Mouse (Mus musculus): Measurements from ENCODE around the gene Dcbld1.
"Not testable (repeated sequence)": the region's sequence is repeated elsewhere in the genome, so short reads cannot be mapped to it uniquely, and the experiment has no call there.

Dcbld1 gene

DNA sequence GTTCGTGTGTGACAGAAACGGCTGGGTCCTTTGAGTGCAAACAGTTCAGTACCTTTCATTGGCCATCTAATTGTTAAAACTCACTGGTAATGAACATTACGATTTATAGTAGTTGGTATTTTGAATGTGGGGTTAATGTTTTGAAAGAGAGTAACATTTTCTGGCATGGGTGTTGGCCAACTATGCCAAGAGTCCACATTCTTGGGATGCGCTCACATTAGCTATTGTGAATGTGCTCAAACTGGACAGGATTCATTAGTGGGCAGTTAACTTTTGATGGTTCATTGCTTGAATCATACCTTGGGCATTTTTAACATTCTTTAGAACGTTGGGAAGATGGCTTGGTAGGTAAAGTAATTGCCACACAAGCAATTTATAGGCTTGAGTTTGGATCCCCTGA is 30.7 kb downstream of the Dcbld1 start:
- no peak for DNase-seq

DNA sequence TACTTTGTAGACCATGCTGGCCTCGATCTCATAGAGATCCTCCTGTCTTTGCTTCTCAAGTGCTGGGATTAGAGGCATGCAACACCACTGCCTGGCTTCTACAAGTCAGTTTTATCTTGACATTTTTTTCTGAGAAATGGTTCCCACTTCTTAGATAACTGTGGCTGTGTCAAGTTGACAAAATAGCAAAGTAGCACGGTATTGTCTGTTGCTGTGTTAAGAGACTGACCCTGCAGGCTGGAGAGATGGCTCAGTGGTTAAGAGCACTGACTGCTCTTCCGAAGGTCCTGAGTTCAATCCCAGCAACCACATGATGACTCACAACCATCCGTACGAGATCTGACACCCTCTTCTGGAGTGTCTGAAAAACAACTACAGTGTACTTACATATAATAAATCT is 35.5 kb downstream of the Dcbld1 start:
- no peak for DNase-seq

DNA sequence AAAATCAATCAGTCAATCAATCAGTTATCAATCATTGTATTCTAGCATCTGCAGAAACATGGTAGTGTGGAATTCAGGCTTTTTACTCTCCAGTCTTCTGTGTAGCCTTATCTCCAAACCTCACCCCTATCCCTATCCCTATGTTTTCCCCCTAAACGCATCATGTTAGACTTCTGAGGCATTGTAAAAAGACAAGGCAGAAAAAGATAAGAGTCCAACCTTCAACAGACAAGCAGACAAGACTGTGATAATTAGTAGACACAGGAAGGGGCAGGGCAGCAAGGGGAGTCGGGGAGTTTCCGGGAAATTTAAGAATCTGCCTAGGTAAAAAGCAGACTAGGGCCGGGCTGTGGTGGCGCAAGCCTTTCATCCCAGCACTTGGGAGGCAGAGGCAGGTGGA is 38.0 kb downstream of the Dcbld1 start:
- no peak for DNase-seq

DNA sequence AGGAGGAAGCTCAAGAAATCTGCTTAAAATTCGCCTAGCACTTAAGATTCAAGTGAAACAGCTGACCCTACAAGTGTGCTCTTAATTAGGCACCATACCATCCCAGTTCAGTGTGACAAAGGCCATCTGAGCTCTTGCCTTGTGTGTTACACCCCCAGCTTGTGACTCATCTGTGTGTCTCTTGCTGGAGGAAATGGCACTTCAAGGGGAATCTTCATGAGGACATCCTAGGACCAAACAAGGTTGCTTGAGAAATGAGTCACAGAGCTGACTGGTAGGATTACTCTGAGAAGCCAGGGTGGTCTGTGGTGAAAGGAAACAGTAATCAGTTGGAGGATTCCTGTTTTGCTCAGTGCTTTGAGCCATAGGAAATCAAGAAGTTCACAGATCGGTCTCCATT is 39.6 kb downstream of the Dcbld1 start:
- DNase-seq: no peak

DNA sequence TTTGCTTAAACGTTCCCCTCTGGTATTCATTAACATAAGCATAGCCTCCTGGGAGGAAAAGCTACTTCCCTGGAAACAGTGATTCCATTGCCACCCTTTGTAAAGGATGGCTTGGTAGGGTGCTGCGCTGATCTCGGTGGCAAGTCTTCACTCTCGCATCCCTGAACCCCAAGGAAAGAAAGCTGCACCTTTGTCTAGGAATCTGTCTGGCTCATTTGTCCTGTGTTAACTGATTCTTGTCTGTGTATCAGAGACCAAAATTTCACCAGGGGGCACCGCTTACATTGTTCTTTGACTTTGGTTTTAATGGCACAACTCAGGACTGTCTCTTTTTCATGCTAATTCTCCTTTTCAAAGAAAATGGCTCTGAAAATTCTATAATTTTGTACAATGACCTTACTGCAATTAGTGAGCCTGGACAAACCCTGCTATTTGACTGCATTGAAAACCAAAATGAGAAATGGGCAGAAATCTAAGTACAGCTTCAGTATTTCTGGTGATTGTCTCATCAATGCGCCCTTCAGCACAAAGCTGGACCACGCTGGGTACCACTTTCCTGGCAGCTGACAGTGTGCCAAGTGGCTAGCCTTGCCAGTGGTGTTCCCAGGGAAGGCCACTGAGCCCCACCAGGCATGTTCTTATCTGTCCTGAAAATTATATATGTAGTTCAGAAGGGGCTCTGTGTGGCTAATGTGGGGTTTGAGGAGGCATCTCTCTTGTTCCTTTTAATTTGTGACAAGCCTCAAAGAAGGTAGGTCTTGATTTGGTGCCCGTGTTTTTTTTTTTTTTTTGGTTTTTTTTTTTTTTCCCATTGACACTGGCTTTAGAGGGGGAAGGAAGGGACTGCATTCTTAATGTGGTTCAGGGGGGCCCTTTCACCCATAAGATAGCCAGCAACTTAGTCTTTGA is 40.8 kb downstream of the Dcbld1 start:
- no peak for DNase-seq

DNA sequence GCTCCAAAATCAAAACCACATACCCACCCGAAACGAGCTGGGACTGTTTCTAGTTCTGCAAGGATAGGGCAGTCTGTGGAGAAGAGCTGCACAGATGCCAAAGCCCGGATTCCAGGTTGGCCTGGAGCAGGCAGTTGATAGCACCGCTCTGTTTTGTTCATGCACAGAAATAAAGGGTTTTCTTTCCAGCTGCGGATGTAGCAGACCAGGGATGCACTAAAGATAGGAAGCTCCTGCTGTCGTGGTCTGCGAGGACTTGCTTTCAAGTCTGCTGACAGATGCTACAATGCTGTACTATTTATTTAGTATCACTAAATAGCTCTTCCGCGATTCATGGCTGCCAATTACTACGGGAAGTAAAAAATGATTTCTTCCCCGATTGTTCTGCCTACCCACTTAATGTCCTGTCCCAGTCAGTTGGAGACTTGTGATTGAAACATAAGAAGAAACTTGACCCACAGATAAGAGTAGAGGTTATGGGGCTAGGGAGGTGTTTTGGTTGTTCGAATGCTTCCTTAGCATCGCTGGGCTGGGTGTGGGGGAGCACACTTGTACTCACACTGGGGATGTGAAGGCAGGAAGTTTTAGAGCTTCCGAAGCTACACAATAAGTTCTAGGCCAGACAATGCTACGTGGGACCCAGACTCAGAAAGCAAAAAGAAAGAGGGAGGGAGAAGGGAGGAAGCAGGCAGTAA is 41.6 kb downstream of the Dcbld1 start:
- no peak for DNase-seq

DNA sequence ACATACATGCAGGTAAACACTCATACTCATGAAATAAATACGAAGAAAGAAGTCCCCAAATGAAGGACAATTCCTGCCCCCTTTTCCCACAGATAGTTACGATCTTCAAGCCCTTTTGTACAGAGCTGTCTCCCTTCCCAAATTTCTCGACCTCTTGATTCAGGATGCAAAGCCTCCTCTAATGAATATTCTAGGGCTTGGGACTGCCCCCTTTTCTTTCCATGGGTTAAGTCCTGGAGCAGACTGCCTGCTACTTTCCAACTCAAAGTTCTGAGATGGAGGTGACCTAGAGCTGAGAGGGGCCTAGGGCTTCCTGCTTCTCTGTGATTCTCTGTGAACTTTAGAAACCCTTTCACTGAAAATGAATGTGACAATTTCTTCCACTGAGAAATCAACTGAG is 43.2 kb downstream of the Dcbld1 start:
- no peak for DNase-seq

DNA sequence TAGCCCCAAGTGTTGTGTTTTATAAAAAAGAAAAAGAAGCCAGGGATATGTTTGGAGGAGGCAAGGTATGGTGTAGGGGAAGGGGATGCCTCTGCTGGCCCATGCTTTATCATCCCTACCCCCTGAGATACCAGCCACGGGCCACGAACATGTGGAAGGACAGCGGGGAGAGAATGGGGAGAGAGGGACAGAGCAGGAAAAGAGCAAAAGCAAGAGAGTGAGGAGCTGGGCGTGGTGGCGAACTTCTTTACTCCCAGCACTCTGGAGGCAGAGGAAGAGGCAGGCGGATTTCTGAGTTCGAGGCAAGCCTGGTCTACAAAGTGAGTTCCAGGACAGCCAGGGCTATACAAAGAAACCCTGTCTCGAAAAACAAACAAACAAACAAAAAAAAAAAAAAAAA is 44.1 kb downstream of the Dcbld1 start:
- not testable (repeated sequence) for DNase-seq

DNA sequence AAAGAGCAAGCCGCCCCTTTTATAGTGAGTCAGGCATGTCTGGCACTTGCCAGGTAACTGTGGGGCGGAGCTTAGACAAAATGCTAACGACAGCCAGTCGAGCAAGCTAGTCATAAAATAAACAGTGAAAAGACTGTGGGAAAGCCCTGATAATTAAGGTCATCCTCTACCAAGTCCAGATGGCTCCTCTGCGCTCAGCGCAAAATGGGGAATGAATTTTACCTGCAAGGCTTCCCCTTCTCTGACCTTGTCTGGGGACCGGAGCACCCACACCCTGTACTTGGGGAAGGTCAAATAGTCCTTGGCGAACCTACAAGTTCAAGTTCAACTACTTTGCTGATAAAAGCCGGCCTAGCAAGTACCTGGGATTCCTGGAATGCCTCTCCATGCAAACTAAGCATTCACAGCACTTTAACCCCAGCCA is 44.6 kb downstream of the Dcbld1 start:
- DNase-seq: no peak

DNA sequence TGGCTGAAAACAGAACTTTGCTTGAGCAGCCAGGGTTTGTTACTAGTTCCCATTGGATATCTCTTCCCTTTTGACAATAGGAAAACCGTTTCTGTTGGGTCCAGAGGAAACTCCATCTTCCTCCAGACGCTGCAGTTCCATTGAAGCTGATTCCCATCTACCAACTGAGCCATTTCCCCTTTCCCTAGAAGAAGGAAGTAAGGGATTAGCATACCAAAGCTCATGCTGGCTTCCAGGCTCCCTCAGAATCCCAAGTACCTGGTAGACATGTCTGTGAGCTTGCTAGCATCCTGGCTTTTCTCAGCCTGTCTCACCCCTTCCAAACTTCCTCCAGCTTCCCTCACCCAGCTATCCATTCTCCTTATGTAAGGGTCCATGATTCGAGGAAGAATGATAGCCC is 45.4 kb downstream of the Dcbld1 start:
- DNase-seq: no peak

DNA sequence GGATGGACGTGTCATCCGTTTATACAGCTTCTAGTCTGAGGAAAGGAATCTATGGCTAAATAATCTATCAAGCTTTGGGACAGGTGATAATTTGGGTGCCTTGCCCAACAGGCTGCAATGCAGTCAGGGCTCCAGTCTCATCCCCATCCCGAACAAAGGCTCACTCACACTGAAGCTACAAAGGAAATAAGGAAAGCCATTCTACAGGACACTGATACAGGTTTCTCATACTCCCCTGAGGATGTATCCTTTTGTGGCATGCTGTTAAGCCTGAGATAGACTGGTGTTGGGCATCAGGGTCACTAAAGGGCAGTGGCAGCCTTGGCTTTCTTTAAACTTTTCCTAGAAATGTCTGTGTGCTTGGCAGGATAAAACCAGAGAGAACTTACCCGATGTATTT is 46.5 kb downstream of the Dcbld1 start:
- DNase-seq: no peak

DNA sequence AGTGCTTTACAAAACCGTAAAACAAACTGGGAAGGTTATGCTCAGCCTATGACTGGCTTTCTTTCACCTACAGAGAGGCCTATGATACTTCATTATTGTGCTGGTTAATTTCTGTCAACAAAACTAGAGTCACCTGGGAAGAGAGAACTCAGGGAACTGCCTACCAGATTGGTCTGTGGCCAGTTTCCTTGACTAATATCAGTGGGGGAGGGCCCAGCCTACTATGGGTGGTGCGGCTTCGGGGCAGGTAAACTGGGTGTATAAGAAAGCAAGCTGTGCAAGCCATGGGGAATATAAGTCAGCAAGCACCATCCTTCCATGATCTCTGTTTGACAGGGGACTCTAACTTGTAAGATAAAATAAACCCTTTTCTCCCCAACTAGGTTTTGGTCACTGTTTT is 47.2 kb downstream of the Dcbld1 start:
- no peak for DNase-seq

DNA sequence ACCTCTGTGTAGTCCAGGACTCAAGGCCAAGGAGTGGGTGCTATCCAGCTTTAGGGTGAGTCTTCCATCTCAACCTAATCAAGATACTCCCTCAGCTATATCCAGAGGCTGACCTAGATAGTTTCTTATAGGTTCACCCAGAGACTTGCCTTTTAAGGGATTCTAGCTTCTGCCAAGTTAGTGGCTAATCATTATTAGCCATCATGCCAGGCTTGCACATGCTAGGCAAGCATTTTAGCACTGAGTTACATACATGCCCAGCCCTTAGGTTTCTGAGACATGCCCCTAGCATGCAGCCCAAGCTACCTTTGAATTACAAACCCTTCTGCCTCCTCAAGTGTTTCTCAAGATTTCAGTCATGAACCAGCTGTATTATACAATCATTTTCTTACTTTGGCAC is 47.9 kb downstream of the Dcbld1 start:
- no peak for DNase-seq

DNA sequence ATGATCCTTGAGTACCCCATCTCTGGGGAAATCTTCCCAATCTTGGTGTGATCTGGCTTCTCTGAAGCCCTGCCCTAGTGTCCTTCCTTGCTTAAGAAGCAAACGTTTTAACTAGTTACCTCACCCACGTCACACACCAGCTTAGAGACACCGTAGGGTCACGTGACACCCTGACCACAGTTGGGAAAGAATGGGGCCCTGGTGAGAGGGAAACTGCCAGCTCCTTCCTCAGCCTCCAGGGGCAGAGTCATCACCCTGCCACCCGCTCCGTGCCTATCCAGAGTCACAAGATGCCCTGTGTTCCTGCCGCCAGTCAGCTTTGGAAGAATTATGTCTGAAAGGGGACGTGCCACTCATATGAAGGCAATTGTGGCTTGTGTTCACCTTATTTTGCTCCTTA is 51.2 kb downstream of the Dcbld1 start:
- DNase-seq: no peak

DNA sequence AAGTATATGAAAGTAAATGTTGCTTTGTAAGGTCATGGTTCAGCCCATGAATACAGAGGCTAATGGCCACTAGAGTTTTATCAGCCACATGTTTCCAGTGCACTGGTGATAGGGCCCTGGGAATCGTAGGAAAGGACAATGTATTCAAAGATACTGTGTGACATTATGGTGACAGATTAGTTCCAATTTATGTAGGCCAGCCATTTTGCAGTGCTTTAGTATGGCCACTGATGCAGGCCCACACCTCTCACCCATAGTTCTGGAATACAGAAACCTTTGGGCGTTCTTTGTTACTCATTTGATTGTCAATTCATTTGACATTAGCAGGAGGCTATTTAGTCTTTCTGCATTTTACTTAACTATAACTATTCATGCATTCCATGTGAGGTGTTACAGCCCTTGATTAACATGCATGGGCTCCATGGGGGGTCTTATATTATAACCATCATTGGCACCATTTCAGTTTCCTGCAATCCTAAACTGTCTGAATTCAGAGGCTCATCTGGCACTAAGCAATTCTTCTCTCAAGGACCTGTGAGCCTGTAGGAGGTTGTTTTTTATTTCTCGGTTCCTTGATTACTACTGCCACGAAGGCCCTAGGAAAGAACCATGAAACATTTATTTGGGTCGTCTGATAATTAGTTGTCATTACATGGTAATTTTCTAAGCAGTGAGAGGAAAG is 54.6 kb downstream of the Dcbld1 start:
- DNase-seq: no peak

DNA sequence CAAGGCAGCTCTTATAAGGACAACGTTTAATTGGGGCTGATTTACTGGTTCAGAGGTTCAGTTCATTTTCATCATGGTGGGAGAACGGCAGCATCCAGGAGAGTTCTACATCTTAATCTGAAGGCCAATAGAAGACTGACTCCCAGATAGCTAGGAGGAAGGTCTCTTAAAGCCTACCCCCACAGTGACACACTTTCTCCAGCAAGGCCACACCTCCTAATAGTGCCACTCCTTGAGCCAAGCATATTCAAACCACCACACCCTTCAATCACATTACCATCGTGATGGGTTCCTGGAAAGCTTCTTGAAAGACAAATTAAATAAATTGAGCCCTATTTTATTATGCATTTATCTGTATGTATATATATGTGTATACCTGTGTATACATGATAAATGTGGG is 55.8 kb downstream of the Dcbld1 start:
- no peak for DNase-seq

DNA sequence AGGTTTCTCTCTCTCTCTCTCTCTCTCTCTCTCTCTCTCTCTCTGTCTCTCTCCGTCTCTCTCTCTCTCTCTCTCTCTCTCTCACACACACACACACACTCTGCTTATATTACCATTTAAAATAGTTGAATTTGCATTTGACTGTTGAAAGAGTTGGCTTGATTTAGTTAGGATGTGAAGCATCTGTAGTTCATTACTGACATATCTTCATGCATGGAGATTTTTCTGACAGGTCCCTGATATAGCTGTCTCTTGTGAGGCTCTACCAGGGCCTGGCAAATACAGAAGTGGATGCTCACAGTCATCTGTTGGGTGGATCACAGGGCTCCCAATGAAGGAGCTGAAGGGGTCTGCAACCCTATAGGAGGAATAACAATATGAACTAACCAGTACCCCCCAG is 59.0 kb downstream of the Dcbld1 start:
- not testable (repeated sequence) for DNase-seq

DNA sequence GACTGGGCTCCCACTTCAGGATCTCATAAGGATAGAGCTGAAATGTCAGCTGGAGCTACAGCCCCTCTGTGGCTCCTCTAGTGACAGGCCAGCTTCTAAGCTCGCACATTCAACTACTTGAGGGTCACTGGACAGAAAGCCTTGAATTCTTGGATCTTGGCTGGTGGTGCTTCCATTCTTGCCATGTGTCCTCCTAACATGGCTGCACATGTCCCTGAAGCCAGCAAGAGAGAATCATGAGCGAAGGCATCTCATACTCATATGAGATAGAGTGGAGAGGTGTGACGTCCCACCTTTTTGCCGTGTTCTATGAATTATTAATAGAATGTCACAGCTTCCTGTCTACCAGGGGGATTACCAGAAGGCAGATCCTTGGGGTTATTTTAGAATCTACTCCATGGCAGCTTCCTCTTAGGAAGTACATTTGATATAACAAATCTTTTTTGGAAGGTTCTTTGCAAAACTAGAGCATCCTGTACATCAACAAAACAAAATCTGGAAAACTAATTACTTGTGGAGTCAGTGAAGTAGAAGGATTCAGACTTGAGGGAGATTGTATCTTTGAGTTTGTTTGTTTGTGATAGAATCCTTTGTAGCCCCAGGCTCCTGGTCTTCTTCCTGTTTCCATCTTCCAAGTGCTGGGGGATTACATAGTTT is 60.6 kb downstream of the Dcbld1 start:
- DNase-seq: no peak

DNA sequence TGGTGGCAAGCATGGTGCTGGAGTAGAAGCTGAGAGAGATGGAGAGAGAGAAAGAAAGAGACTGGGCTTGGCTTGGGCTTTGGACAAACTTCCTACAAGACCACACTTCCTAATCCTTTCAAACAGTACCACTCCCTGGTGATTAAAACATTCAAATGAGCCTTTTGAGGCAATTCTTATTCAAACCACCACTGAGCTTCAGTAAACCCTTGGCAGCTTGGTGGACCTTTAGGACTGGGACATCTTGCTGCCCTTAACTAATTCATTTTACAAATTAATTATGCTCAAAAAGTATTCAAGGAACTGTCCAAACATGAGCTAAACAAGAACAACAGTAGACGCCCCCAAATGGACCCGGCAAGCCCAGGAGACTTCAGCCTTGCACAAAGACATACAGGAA is 62.5 kb downstream of the Dcbld1 start:
- no peak for DNase-seq

DNA sequence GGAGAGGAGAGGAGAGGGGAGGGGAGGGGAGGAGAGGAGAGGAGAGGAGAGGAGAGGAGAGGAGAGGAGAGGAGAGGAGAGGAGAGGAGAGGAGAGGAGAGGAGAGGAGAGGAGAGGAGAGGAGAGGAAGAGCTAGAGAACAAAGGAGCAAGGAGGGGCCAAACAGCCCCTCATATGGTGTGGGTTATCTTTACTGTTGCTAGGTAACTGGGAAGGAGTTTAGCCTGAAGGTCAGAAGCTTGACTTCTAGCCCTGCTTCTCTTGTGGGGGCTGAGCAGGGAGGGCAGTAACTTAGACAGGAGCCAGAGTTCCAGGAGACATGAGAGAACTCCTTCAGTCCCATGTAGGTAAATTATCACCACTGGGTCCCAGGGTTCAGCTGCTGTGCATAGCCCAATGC is 65.1 kb downstream of the Dcbld1 start:
- not testable (repeated sequence) for DNase-seq

DNA sequence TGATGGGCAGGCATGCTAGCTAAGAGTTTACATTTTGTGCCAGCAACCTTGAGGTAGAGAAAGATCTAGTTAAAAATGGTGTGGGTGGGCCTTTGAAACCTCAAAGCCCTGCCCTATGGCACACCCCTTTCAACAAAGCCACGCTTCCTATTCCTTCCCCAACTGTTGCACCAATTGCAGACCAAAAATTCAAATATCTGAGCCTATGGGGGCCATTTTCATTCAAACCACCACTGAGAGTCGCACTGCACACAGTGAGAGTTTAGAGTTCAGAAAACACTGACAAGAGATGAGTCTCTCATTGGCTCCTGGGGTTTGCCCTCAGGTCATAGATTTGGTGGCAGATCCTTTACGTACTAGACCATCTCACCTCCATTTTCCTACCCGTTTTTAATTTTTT is 68.3 kb downstream of the Dcbld1 start:
- no peak for DNase-seq

DNA sequence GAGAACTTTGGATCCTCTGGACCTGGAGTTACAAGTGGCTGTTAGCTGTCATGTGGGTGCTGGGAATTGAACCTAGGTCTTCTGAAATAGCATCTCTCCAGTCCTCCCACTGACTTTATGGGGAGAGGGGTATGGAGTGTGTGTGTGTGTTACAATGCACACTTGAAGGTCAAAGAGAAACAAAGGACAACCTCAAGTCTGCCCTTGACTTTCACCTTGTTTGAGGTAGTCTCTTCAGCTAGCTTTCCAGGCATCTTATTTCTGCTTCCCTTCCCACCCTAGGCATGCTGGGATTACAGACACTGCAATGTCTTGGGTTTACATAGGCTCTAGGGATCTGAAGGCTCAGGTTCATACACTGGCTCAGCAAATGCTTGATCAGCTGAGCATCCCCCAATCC is 68.9 kb downstream of the Dcbld1 start:
- DNase-seq: no peak

DNA sequence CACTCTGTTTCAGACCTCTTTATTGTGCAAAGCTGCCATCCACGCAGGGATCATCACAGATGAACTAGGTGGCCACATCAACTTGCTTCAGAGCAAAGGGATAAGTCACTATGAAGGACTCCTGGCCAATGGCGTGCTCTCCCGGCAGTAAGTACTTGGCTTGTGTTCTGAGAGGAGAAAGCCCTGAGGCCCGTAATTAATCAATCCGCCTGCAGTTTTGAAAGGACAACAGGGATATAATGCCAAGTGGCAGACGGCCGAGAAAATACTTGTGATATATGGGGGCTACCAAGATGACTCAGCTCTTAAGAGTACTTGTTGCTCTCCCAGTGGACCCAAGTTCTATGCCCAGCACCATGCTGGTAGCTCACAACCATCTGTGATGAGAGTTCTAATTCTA is 71.2 kb downstream of the Dcbld1 start:
- no peak for DNase-seq
